Mouse (Mus musculus) monocyte, adult 2 months (primary cell): ENCODE data around the gene Ceacam10.
"Not testable (repeated sequence)": the region's sequence is repeated elsewhere in the genome, so short reads cannot be mapped to it uniquely, and the experiment has no call there.

Source experiments
- DNase-seq, 2 experiments: peaks; one replicate each; pipeline ENCODE4 v3.0.0; 2022; ENCODE audit warnings: low spot score in 2 of 2, low read depth in 1 of 2

Gene Ceacam10

GRCm38 (mm10) chr7:24776918-24777317 lies at the start of gene Ceacam10:
Gene Ceacam10, plus strand, starts transcription at chr7:24777206.
- DNase-seq, result not testable (repeated sequence)

- no peak for DNase-seq
Measured at GRCm38 (mm10) chr7:24735970-24736670, 40.9 kb upstream of the Ceacam10 start.

GRCm38 (mm10) chr7:24750695-24751094 lies 26.3 kb upstream of the Ceacam10 start:
- DNase-seq, result no peak

- no peak for DNase-seq
Measured at GRCm38 (mm10) chr7:24751610-24752009, 25.4 kb upstream of the Ceacam10 start.

GRCm38 (mm10) chr7:24753476-24753875 lies 23.5 kb upstream of the Ceacam10 start:
- DNase-seq, result no peak

- no peak for DNase-seq
Measured at GRCm38 (mm10) chr7:24758520-24758919, 18.5 kb upstream of the Ceacam10 start.

GRCm38 (mm10) chr7:24760211-24760610 lies 16.8 kb upstream of the Ceacam10 start, which contains the start of gene Cd177:
Gene Cd177, minus strand, starts transcription at chr7:24760311.
- no peak for DNase-seq

GRCm38 (mm10) chr7:24761161-24761560 lies 15.8 kb upstream of the Ceacam10 start:
- DNase-seq, result no peak

GRCm38 (mm10) chr7:24762574-24762973 lies 14.4 kb upstream of the Ceacam10 start:
- no peak for DNase-seq

- no peak for DNase-seq
Measured at GRCm38 (mm10) chr7:24771361-24771760, 5.6 kb upstream of the Ceacam10 start.

GRCm38 (mm10) chr7:24773942-24774535 lies 3.0 kb upstream of the Ceacam10 start:
- no peak for DNase-seq

GRCm38 (mm10) chr7:24776145-24776544 lies 861 bp upstream of the Ceacam10 start:
- DNase-seq, result no peak

GRCm38 (mm10) chr7:24797918-24798317 lies 20.9 kb downstream of the Ceacam10 start:
- DNase-seq, result no peak

GRCm38 (mm10) chr7:24802149-24802767 lies 25.3 kb downstream of the Ceacam10 start:
- no peak for DNase-seq

- DNase-seq, result no peak
Measured at GRCm38 (mm10) chr7:24804826-24805225, 27.8 kb downstream of the Ceacam10 start.

- no peak for DNase-seq
Measured at GRCm38 (mm10) chr7:24809041-24809440, 32.0 kb downstream of the Ceacam10 start.

- DNase-seq, result peak in 1 of 2 experiments; percentile 67
Measured at GRCm38 (mm10) chr7:24817502-24817901, 40.5 kb downstream of the Ceacam10 start.

- DNase-seq, result no peak
Measured at GRCm38 (mm10) chr7:24824452-24824851, 47.4 kb downstream of the Ceacam10 start.

GRCm38 (mm10) chr7:24827181-24827580 lies 50.2 kb downstream of the Ceacam10 start:
- DNase-seq, result no peak
